10 mouse cellular contexts compared by ENCODE assay signal in the genomic region with DNA sequence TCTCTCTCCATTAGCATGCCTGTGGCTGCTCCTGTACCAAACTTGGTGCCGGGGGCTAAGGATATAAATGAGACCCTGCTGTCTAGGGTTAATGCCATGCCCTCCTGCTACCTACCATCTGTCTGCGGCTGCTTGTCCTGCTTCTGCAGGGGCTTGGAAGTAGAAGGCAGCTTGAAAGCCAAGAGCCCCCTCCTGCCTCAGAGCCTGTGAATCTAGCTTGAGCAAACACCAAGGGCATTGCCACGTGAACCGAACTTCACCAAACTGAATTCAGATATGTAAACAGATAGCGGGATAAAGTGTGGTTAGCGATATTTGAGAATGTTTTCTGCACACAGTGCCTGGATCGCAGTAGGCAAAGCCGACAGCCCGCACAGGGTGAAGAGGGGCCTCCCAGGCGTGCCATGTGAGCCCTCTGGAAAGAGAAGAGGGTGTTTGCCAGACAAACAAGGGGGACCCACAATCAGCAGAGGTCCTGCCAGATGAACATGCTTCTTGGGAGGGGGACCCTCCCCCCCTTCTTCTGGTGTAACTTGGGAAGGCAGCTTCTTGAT.
DNase-seq lines count a peak whose midpoint lies in the region; ATAC-seq and TF ChIP-seq lines count a peak whose summit lies in the region.
"Had no signal": no experiment of that assay in that cellular context is flagged by ENCODE, and none has a peak within 500 bp of the region (broad histone marks: within the 10 kb centered on the region; RNA-seq: fewer than 3 reads in every experiment).

No protein-coding gene starts in this region.

- no peaks in the 10 kb centered on the region for H3K27me3 ChIP-seq in forebrain, embryonic 12.5 days
- no peaks in the 10 kb centered on the region for H3K27me3 ChIP-seq in limb, embryonic 10.5 days (ENCODE audit: low read depth, poor library complexity, severe bottlenecking)
- no peaks in the 10 kb centered on the region for H3K27me3 ChIP-seq in neural tube, embryonic 15.5 days (replicated peaks)
- no peaks in the 10 kb centered on the region for H3K27me3 ChIP-seq in liver, embryonic 12.5 days (replicated peaks)
- H3K27me3 ChIP-seq: megakaryocyte, embryonic 14.5 days had no signal

- WGBS in lung, adult 2 months, result 61% methylated on average over 10 of the region's 10 CpGs
- WGBS in forebrain, embryonic 12.5 days, result 64% methylated on average over 10 of the region's 10 CpGs
- 82% methylated on average over 10 of the region's 10 CpGs for WGBS in limb, embryonic 10.5 days
- 54% methylated on average over 10 of the region's 10 CpGs for WGBS in neural tube, embryonic 15.5 days
- WGBS in liver, embryonic 12.5 days (ENCODE audit: insufficient replicate concordance), result 68% methylated on average over 10 of the region's 10 CpGs

- peak; percentile 6 for DNase-seq in lung, adult 2 months
- no peak for DNase-seq in lung, adult 18-20 months
- DNase-seq in limb, embryonic 10.5 days (ENCODE audit: low spot score), result no peak
- DNase-seq in gastrocnemius, postnatal 4 days (ENCODE audit: low spot score in 2 of 2), result no peak
- DNase-seq: cerebellum, adult 2 months; thymus, postnatal 36 days had no signal

- ATAC-seq in forebrain, embryonic 12.5 days (ENCODE audit: low FRiP score), result peak; percentile 71
- peak; percentile 49; the same call in 1 of the 2 replicates for ATAC-seq in neural tube, embryonic 15.5 days (ENCODE audit: low FRiP score)
- no peak for ATAC-seq in liver, embryonic 12.5 days

- H3K27ac ChIP-seq in forebrain, embryonic 12.5 days, result peak overlapping the region; percentile 74
- peak overlapping the region; percentile 10; the same call in 1 of the 2 replicates for H3K27ac ChIP-seq in limb, embryonic 10.5 days
- peak overlapping the region; percentile 68 for H3K27ac ChIP-seq in neural tube, embryonic 15.5 days (replicated peaks)
- H3K27ac ChIP-seq in liver, embryonic 12.5 days, result no peak overlapping the region

- H3K36me3 ChIP-seq in forebrain, embryonic 12.5 days (replicated peaks), result peaks cover 45% of the 10 kb centered on the region
- H3K36me3 ChIP-seq in limb, embryonic 10.5 days, result peaks cover 57% of the 10 kb centered on the region
- H3K36me3 ChIP-seq in neural tube, embryonic 15.5 days, result peaks cover 5% of the 10 kb centered on the region; the same call in 1 of the 2 replicates
- peaks cover 33% of the 10 kb centered on the region for H3K36me3 ChIP-seq in liver, embryonic 12.5 days

- H3K4me3 ChIP-seq in lung, adult 2 months (replicated peaks; ENCODE audit: extremely low read depth, low read depth, low read length), result no peak overlapping the region
- H3K4me3 ChIP-seq in forebrain, embryonic 12.5 days (replicated peaks), result no peak overlapping the region
- no peak overlapping the region for H3K4me3 ChIP-seq in limb, embryonic 10.5 days
- H3K4me3 ChIP-seq in neural tube, embryonic 15.5 days (replicated peaks), result no peak overlapping the region
- no peak overlapping the region for H3K4me3 ChIP-seq in liver, embryonic 12.5 days
- H3K4me3 ChIP-seq: megakaryocyte, embryonic 14.5 days had no signal

- H3K4me1 ChIP-seq in lung, adult 2 months (ENCODE audit: control insufficient read depth, insufficient read depth, low read length), result no peaks in the 10 kb centered on the region
- peaks cover 36% of the 10 kb centered on the region for H3K4me1 ChIP-seq in forebrain, embryonic 12.5 days
- H3K4me1 ChIP-seq in limb, embryonic 10.5 days, result peaks cover 22% of the 10 kb centered on the region
- H3K4me1 ChIP-seq in neural tube, embryonic 15.5 days, result peaks cover 23% of the 10 kb centered on the region
- H3K4me1 ChIP-seq in liver, embryonic 12.5 days, result 0 out of 2 replicates have a peak, but pooled peaks cover 3% of the 10 kb centered on the region

- H3K9me3 ChIP-seq in forebrain, embryonic 12.5 days, result peaks cover 4% of the 10 kb centered on the region; the same call in 1 of the 2 replicates
- H3K9me3 ChIP-seq in limb, embryonic 10.5 days (replicated peaks), result no peaks in the 10 kb centered on the region
- H3K9me3 ChIP-seq in neural tube, embryonic 15.5 days (replicated peaks), result no peaks in the 10 kb centered on the region
- H3K9me3 ChIP-seq in liver, embryonic 12.5 days (replicated peaks), result peaks cover 9% of the 10 kb centered on the region; the same call in 1 of the 2 replicates

- H3K4me2 ChIP-seq in forebrain, embryonic 12.5 days, result peak overlapping the region; percentile 9; the same call in 1 of the 2 replicates
- H3K4me2 ChIP-seq in neural tube, embryonic 15.5 days, result peak overlapping the region; percentile 17; the same call in 1 of the 2 replicates
- H3K4me2 ChIP-seq in liver, embryonic 12.5 days, result no peak overlapping the region

- TF ChIP-seq CTCF in lung, adult 2 months (IDR thresholded peaks at IDR 0.05; ENCODE audit: insufficient read depth, low read length), result no peak

- H3K9ac ChIP-seq in forebrain, embryonic 12.5 days, result no peak overlapping the region; the same call in 1 of the 2 replicates
- no peak overlapping the region for H3K9ac ChIP-seq in neural tube, embryonic 15.5 days (replicated peaks)
- no peak overlapping the region for H3K9ac ChIP-seq in liver, embryonic 12.5 days

- no peak for TF ChIP-seq POLR2A in lung, adult 2 months (IDR thresholded peaks at IDR 0.05; ENCODE audit: borderline replicate concordance, extremely low read depth, low read depth, low read length)
